Mouse (Mus musculus): ENCODE data around the gene Spdye4c. TPM values are rescaled to one million over a fixed set of nuclear protein-coding genes. Genes with fewer than 3 reads are reported as not detected.

The Spdye4c gene
- not detected for polyA plus RNA-seq (2014; fragmentation: Illumina TruSeq; extraction: RNeasy Lipid Tissue Mini Kit (QIAGEN cat#74804))

GRCm38 (mm10) chr2:128590909-128591308 lies at the start of gene Spdye4c:
Gene Spdye4c, plus strand, starts transcription at chr2:128591209.

Other genes with a start within 250 kb of the Spdye4c start
- gene Anapc1, start 96.2 kb downstream of the Spdye4c start, polyA plus RNA-seq (2014; fragmentation: Illumina TruSeq; extraction: RNeasy Lipid Tissue Mini Kit (QIAGEN cat#74804)), result 146 TPM
- 26.6 TPM for gene Mertk, start 107.7 kb downstream of the Spdye4c start, polyA plus RNA-seq (2014; fragmentation: Illumina TruSeq; extraction: RNeasy Lipid Tissue Mini Kit (QIAGEN cat#74804))
- 82.8 TPM for gene Tmem87b, start 226.9 kb downstream of the Spdye4c start, polyA plus RNA-seq (2014; fragmentation: Illumina TruSeq; extraction: RNeasy Lipid Tissue Mini Kit (QIAGEN cat#74804))

Measured in ovary, adult 10 weeks (tissue).